Comparison of ENCODE assay signal across 8 mouse cellular contexts in the genomic region with DNA sequence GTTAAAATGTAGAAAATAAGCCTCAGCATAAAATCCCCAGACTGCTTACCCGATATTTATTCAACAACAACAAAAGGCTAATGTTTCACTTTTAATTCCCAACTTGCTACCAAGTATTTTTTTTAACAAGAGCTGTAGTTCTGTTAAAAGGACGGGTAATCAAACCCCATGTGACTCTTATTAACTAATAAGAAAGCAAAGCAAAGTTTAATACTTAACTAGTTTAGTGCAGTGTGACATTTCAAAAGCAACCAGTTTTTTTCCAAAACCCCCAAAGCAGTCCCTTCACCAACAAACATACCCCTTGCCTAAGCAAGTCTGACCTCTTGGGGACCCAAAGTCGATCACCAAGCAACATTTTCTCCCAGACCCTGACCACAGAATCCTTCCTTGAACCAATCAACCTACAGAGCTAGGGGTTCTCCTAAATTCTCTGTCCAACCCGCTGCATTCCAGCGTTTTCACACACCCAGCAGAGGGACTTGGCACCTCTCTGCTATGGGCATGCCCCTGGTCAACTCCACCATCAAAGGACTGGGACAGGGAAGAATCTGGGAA. TPM values are rescaled to one million over a fixed set of nuclear protein-coding genes. Genes with fewer than 3 reads are reported as not detected.
DNase-seq lines count a peak whose midpoint lies in the region; ATAC-seq and TF ChIP-seq lines count a peak whose summit lies in the region.

No protein-coding gene starts in this region.

- peak overlapping the region; percentile 96 for H3K4me3 ChIP-seq in gastrocnemius, adult 2 months
- H3K4me3 ChIP-seq in embryonic facial prominence, embryonic 14.5 days (ENCODE audit: low read depth, low read length) = peak overlapping the region; percentile 74
- H3K4me3 ChIP-seq in kidney, embryonic 15.5 days (replicated peaks) = peak overlapping the region; percentile 76
- H3K4me3 ChIP-seq in midbrain, embryonic 13.5 days (replicated peaks) = peak overlapping the region; percentile 76

- H3K36me3 ChIP-seq in embryonic facial prominence, embryonic 14.5 days (ENCODE audit: control insufficient read depth, insufficient read depth, low read length) = no peaks in the 10 kb centered on the region
- H3K36me3 ChIP-seq in kidney, embryonic 15.5 days = no peaks in the 10 kb centered on the region
- no peaks in the 10 kb centered on the region for H3K36me3 ChIP-seq in midbrain, embryonic 13.5 days

- intact Hi-C loops in gastrocnemius, adult 2 months (cut with DNase I) = no loop called here

- peaks cover 6% of the 10 kb centered on the region for H3K27me3 ChIP-seq in embryonic facial prominence, embryonic 14.5 days (replicated peaks; ENCODE audit: control insufficient read depth, insufficient read depth, low read length)
- peaks cover 22% of the 10 kb centered on the region for H3K27me3 ChIP-seq in kidney, embryonic 15.5 days
- no peaks in the 10 kb centered on the region for H3K27me3 ChIP-seq in midbrain, embryonic 13.5 days

- no peak for DNase-seq in gastrocnemius, adult 2 months
- no peak for DNase-seq in gastrocnemius, adult 18-20 months (ENCODE audit: low spot score)
- no peak for DNase-seq in embryonic facial prominence, embryonic 14.5 days (ENCODE audit: low spot score)
- no peak for DNase-seq in right cerebral cortex, adult 18-20 months
- no peak for DNase-seq in urinary bladder, postnatal 25 days (ENCODE audit: low spot score)
- DNase-seq in adrenal gland, adult (ENCODE audit: inconsistent age in 2 of 2, low spot score in 1 of 2) = no peak

- 18% methylated on average over 5 of the region's 5 CpGs for WGBS in embryonic facial prominence, embryonic 14.5 days
- WGBS in kidney, embryonic 15.5 days = 25% methylated on average over 5 of the region's 5 CpGs
- WGBS in midbrain, embryonic 13.5 days = 14% methylated on average over 5 of the region's 5 CpGs

- peak overlapping the region; percentile 81; the same call in 1 of the 2 replicates for H3K9ac ChIP-seq in embryonic facial prominence, embryonic 14.5 days (ENCODE audit: low read depth, low read length)
- peak overlapping the region; percentile 78 for H3K9ac ChIP-seq in kidney, embryonic 15.5 days
- peak overlapping the region; percentile 87 for H3K9ac ChIP-seq in midbrain, embryonic 13.5 days (replicated peaks)

- no peak for TF ChIP-seq CTCF in gastrocnemius, adult 2 months (IDR thresholded peaks at IDR 0.05)

- peaks cover 7% of the 10 kb centered on the region; the same call in 1 of the 2 replicates for H3K4me1 ChIP-seq in embryonic facial prominence, embryonic 14.5 days (ENCODE audit: control insufficient read depth, insufficient read depth, low read length)
- peaks cover 15% of the 10 kb centered on the region for H3K4me1 ChIP-seq in kidney, embryonic 15.5 days
- peaks cover 24% of the 10 kb centered on the region for H3K4me1 ChIP-seq in midbrain, embryonic 13.5 days (replicated peaks)

- no peaks in the 10 kb centered on the region for H3K9me3 ChIP-seq in embryonic facial prominence, embryonic 14.5 days (ENCODE audit: control insufficient read depth, low read length)
- H3K9me3 ChIP-seq in kidney, embryonic 15.5 days (replicated peaks) = no peaks in the 10 kb centered on the region
- H3K9me3 ChIP-seq in midbrain, embryonic 13.5 days = no peaks in the 10 kb centered on the region

- H3K4me2 ChIP-seq in embryonic facial prominence, embryonic 14.5 days (ENCODE audit: low read depth, low read length) = peak overlapping the region; percentile 94
- peak overlapping the region; percentile 98 for H3K4me2 ChIP-seq in kidney, embryonic 15.5 days
- peak overlapping the region; percentile 74 for H3K4me2 ChIP-seq in midbrain, embryonic 13.5 days (replicated peaks)

- H3K27ac ChIP-seq in gastrocnemius, adult 2 months = peak overlapping the region; percentile 97
- no peak overlapping the region for H3K27ac ChIP-seq in embryonic facial prominence, embryonic 14.5 days (replicated peaks; ENCODE audit: low read depth, low read length)
- H3K27ac ChIP-seq in kidney, embryonic 15.5 days = peak overlapping the region; percentile 70
- no peak overlapping the region for H3K27ac ChIP-seq in midbrain, embryonic 13.5 days

- ATAC-seq in embryonic facial prominence, embryonic 14.5 days (ENCODE audit: low read depth) = no peak
- peak; percentile 26; the same call in 1 of the 2 replicates for ATAC-seq in kidney, embryonic 15.5 days (replicated peaks; ENCODE audit: low FRiP score)
- ATAC-seq in midbrain, embryonic 13.5 days = 0 out of 2 replicates have a peak, but pooled peaks have one; percentile 7

RNA-seq across cellular contexts. Expression of gene Prkaa2, which starts 1.0 kb away (rescaled TPM):
- total RNA-seq in gastrocnemius, adult 2 months (2021) = 100 to 1,000 TPM; 135 to 136 TPM
- 100 to 1,000 TPM; 134 to 146 TPM for total RNA-seq in gastrocnemius, adult 18-20 months (2021)
- 3.9 and 5.6 TPM in 2 replicates for polyA plus RNA-seq in embryonic facial prominence, embryonic 14.5 days (2014; fragmentation: Nextera tagmentation; extraction: Ambion mirVana)
- 6.1 and 6.2 TPM in 2 replicates for polyA plus RNA-seq in kidney, embryonic 15.5 days (2015; fragmentation: Nextera tagmentation; extraction: Ambion mirVana)
- 9.8 and 11.1 TPM in 2 replicates for polyA plus RNA-seq in midbrain, embryonic 13.5 days (2015; fragmentation: Nextera tagmentation; extraction: Ambion mirVana)

RNA-seq across cellular contexts. Expression of gene Plpp3, which starts 48.4 kb away (rescaled TPM):
- total RNA-seq in gastrocnemius, adult 2 months (2021) = 10 to 100 TPM; 45.8 to 69.1 TPM
- 10 to 100 TPM; 42.6 to 62.5 TPM for total RNA-seq in gastrocnemius, adult 18-20 months (2021)
- polyA plus RNA-seq in embryonic facial prominence, embryonic 14.5 days (2014; fragmentation: Nextera tagmentation; extraction: Ambion mirVana) = 107 and 123 TPM in 2 replicates
- 58.2 and 65.5 TPM in 2 replicates for polyA plus RNA-seq in kidney, embryonic 15.5 days (2015; fragmentation: Nextera tagmentation; extraction: Ambion mirVana)
- polyA plus RNA-seq in midbrain, embryonic 13.5 days (2015; fragmentation: Nextera tagmentation; extraction: Ambion mirVana) = 58.5 TPM in 2 replicates

Comparison
In these comparisons a context has a peak if more than half of its experiments do, and no peak if none do; other contexts are left out.
1. H3K27ac ChIP-seq: peak in gastrocnemius, adult 2 months (single experiment) and kidney, embryonic 15.5 days (single experiment); none in embryonic facial prominence, embryonic 14.5 days (single experiment) and midbrain, embryonic 13.5 days (single experiment).
2. Peak in every context shown above with its lines, with median percentiles within 50 percentile points of each other: H3K4me3 ChIP-seq, H3K4me2 ChIP-seq and H3K9ac ChIP-seq.